Mouse (Mus musculus) naive thymus-derived CD4-positive, alpha-beta T cell, adult 5 months (primary cell): ENCODE measurements around the gene Med27. TPM values are rescaled to one million over a fixed set of nuclear protein-coding genes. Genes with fewer than 3 reads are reported as not detected.

Experiments used
- polyA plus RNA-seq: library from polyadenylated mRNA; unstranded; fragments of 100-300 nt; shearing (Covaris generic); gene quantifications from one replicate; pipeline ENCODE4 v1.2.1, GENCODE M21; 2017

Med27 gene
- 51.9 TPM for polyA plus RNA-seq

DNA sequence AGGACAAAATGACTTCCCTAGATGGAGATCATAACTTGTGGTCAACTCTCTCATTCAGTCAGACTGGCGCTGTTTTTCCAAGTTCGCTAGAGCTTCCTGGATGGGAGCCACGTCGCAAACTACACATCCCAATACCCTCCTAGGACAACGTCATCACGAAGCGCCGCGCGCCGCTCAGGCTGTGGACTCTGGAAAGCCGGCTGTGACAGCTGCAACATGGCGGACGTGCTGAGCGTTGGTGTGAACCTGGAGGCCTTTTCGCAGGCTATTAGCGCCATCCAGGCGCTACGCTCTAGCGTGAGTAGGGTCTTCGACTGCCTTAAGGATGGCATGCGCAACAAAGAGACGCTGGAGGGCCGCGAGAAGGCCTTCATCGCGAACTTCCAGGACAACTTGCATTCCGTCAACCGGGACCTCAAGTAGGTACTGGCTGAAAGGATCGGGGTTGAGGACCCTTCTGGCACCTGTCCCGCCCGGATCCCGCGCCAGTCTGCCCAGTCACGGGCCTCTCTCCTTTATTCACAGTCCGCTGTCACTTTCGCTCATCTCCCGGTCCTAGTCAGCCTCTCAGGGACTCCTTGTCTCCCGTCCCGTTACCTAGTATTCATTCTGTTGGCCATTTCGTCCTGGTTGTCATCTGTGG, at the start of gene Med27:
Gene Med27 (plus strand): TSS at position 191 of the 643 bp plus-strand sequence.

Other genes with a start within 250 kb of the Med27 start
- 107 TPM for gene Setx, start 222.6 kb upstream of the Med27 start, polyA plus RNA-seq
- gene Ntng2, start 93.8 kb upstream of the Med27 start, polyA plus RNA-seq, result 0.85 TPM